27 mouse cellular contexts compared by ENCODE assay signal in genomic region chr3:132453927-132454326, GRCm38 (mm10).
A peak's percentile ranks its signal among the peaks of the same experiment; 100 is the strongest.
DNase-seq lines count a peak whose midpoint lies in the region; ATAC-seq lines count a peak whose summit lies in the region.
"Had no signal": no experiment of that assay in that cellular context is flagged by ENCODE, and none has a peak within 500 bp of the region (broad histone marks: within the 10 kb centered on the region; RNA-seq: fewer than 3 reads in every experiment).

No protein-coding gene starts in this region.

- WGBS in kidney, embryonic 15.5 days, result 19% methylated on average over 4 of the region's 4 CpGs
- 58% methylated on average over 4 of the region's 4 CpGs for WGBS in neural tube, embryonic 13.5 days
- WGBS in neural tube, embryonic 14.5 days, result 48% methylated on average over 4 of the region's 4 CpGs
- WGBS in forebrain, embryonic 16.5 days, result 69% methylated on average over 4 of the region's 4 CpGs

- no peak for DNase-seq in kidney, postnatal 14 days
- no peak for DNase-seq in neural tube, embryonic 10.5 days (ENCODE audit: extremely low spot score, low spot score)
- DNase-seq: adrenal gland, postnatal 10 days; adrenal gland, postnatal 36 days; B cell, adult 2 months; cerebellum, adult 18-20 months; cerebellum, adult 9-10 months; cerebellum, postnatal 14 days; gastrocnemius, postnatal 25 days; heart, adult 18-20 months; heart, postnatal 10 days; heart, postnatal 36 days had no signal

- no peak overlapping the region for H3K27ac ChIP-seq in kidney, embryonic 15.5 days
- no peak overlapping the region for H3K27ac ChIP-seq in neural tube, embryonic 13.5 days (replicated peaks)
- H3K27ac ChIP-seq in neural tube, embryonic 14.5 days (ENCODE audit: low read depth, low read length), result no peak overlapping the region
- H3K27ac ChIP-seq in forebrain, embryonic 16.5 days (ENCODE audit: low read length), result no peak overlapping the region
- H3K27ac ChIP-seq: embryonic facial prominence, embryonic 12.5 days; embryonic facial prominence, embryonic 15.5 days; heart, embryonic 15.5 days; hindbrain, embryonic 10.5 days; hindbrain, embryonic 14.5 days; hindbrain, postnatal 0 days had no signal

- no peak overlapping the region for H3K9ac ChIP-seq in kidney, embryonic 15.5 days
- no peak overlapping the region for H3K9ac ChIP-seq in neural tube, embryonic 13.5 days
- no peak overlapping the region for H3K9ac ChIP-seq in neural tube, embryonic 14.5 days (replicated peaks; ENCODE audit: low read depth, low read length)
- no peak overlapping the region for H3K9ac ChIP-seq in forebrain, embryonic 16.5 days (replicated peaks; ENCODE audit: low read depth, low read length)
- H3K9ac ChIP-seq: embryonic facial prominence, embryonic 12.5 days; embryonic facial prominence, embryonic 15.5 days; heart, embryonic 12.5 days; heart, embryonic 15.5 days; hindbrain, embryonic 14.5 days had no signal

- peak; percentile 80 for ATAC-seq in kidney, embryonic 15.5 days (replicated peaks; ENCODE audit: low FRiP score)
- ATAC-seq in neural tube, embryonic 13.5 days (ENCODE audit: low read depth), result peak; percentile 50; the same call in 1 of the 2 replicates
- peak; percentile 66; the same call in 1 of the 2 replicates for ATAC-seq in neural tube, embryonic 14.5 days (ENCODE audit: low read depth)
- no peak for ATAC-seq in forebrain, embryonic 16.5 days
- ATAC-seq: forebrain, embryonic 14.5 days; hindbrain, postnatal 0 days; Patski had no signal

- no peaks in the 10 kb centered on the region for H3K9me3 ChIP-seq in kidney, embryonic 15.5 days (replicated peaks)
- H3K9me3 ChIP-seq in neural tube, embryonic 13.5 days, result no peaks in the 10 kb centered on the region
- no peaks in the 10 kb centered on the region for H3K9me3 ChIP-seq in neural tube, embryonic 14.5 days (ENCODE audit: control insufficient read depth, low read length)
- H3K9me3 ChIP-seq in forebrain, embryonic 16.5 days (ENCODE audit: control insufficient read depth, low read length), result no peaks in the 10 kb centered on the region
- H3K9me3 ChIP-seq: embryonic facial prominence, embryonic 12.5 days; embryonic facial prominence, embryonic 15.5 days; G1E; heart, embryonic 12.5 days; heart, embryonic 15.5 days; hindbrain, embryonic 10.5 days had no signal

- H3K36me3 ChIP-seq in kidney, embryonic 15.5 days, result no peaks in the 10 kb centered on the region
- no peaks in the 10 kb centered on the region for H3K36me3 ChIP-seq in neural tube, embryonic 13.5 days
- H3K36me3 ChIP-seq in neural tube, embryonic 14.5 days (ENCODE audit: control insufficient read depth, insufficient read depth, low read length), result no peaks in the 10 kb centered on the region
- no peaks in the 10 kb centered on the region for H3K36me3 ChIP-seq in forebrain, embryonic 16.5 days (ENCODE audit: control insufficient read depth, insufficient read depth)
- H3K36me3 ChIP-seq: embryonic facial prominence, embryonic 12.5 days; embryonic facial prominence, embryonic 15.5 days; G1E; heart, embryonic 12.5 days; heart, embryonic 15.5 days; hindbrain, embryonic 10.5 days had no signal

- H3K27me3 ChIP-seq in kidney, embryonic 15.5 days, result no peaks in the 10 kb centered on the region
- no peaks in the 10 kb centered on the region for H3K27me3 ChIP-seq in neural tube, embryonic 13.5 days
- no peaks in the 10 kb centered on the region for H3K27me3 ChIP-seq in neural tube, embryonic 14.5 days (ENCODE audit: control insufficient read depth, insufficient read depth, low read length)
- H3K27me3 ChIP-seq in forebrain, embryonic 16.5 days (replicated peaks; ENCODE audit: control insufficient read depth, insufficient read depth, low read length), result no peaks in the 10 kb centered on the region
- H3K27me3 ChIP-seq: CH12.LX; embryonic facial prominence, embryonic 12.5 days; embryonic facial prominence, embryonic 15.5 days; heart, embryonic 12.5 days; heart, embryonic 15.5 days had no signal

- H3K4me1 ChIP-seq in kidney, embryonic 15.5 days, result peaks cover 2% of the 10 kb centered on the region; the same call in 1 of the 2 replicates
- no peaks in the 10 kb centered on the region for H3K4me1 ChIP-seq in neural tube, embryonic 13.5 days (replicated peaks)
- no peaks in the 10 kb centered on the region for H3K4me1 ChIP-seq in neural tube, embryonic 14.5 days (ENCODE audit: control insufficient read depth, insufficient read depth, low read length)
- H3K4me1 ChIP-seq in forebrain, embryonic 16.5 days (replicated peaks; ENCODE audit: control insufficient read depth, insufficient read depth, low read length), result no peaks in the 10 kb centered on the region
- H3K4me1 ChIP-seq: embryonic facial prominence, embryonic 12.5 days; embryonic facial prominence, embryonic 15.5 days; heart, embryonic 12.5 days; heart, embryonic 15.5 days; hindbrain, embryonic 10.5 days had no signal

- no peak overlapping the region for H3K4me2 ChIP-seq in kidney, embryonic 15.5 days
- no peak overlapping the region for H3K4me2 ChIP-seq in neural tube, embryonic 13.5 days
- no peak overlapping the region for H3K4me2 ChIP-seq in neural tube, embryonic 14.5 days (ENCODE audit: low read depth, low read length)
- no peak overlapping the region for H3K4me2 ChIP-seq in forebrain, embryonic 16.5 days (ENCODE audit: low read length)
- H3K4me2 ChIP-seq: embryonic facial prominence, embryonic 12.5 days; embryonic facial prominence, embryonic 15.5 days; heart, embryonic 12.5 days; heart, embryonic 15.5 days; hindbrain, embryonic 14.5 days had no signal

- no peak overlapping the region for H3K4me3 ChIP-seq in kidney, embryonic 15.5 days (replicated peaks)
- H3K4me3 ChIP-seq in neural tube, embryonic 13.5 days, result no peak overlapping the region
- no peak overlapping the region for H3K4me3 ChIP-seq in neural tube, embryonic 14.5 days (ENCODE audit: low read depth, low read length)
- no peak overlapping the region for H3K4me3 ChIP-seq in forebrain, embryonic 16.5 days (replicated peaks; ENCODE audit: low read length)
- H3K4me3 ChIP-seq: embryonic facial prominence, embryonic 12.5 days; embryonic facial prominence, embryonic 15.5 days; heart, embryonic 12.5 days; heart, embryonic 15.5 days; hindbrain, embryonic 10.5 days had no signal
